Mouse (Mus musculus) kidney, postnatal 0 days (tissue): ENCODE data around the gene Mcu. TPM values are rescaled to one million over a fixed set of nuclear protein-coding genes. Genes with fewer than 3 reads are reported as not detected.

Experiments
- ATAC-seq: fragments of 200-750 bp; cut with Nextera tagmentation; replicated peaks from 2 replicates; pipeline ENCODE4 v1.8.0; 2017; ENCODE audit warnings: low read depth, moderate number of reproducible peaks, moderate TSS enrichment, moderate library complexity; ENCODE audit not compliant: low FRiP score
- DNase-seq: peaks from one replicate; pipeline ENCODE4 v3.0.0-alpha.2; 2016; ENCODE audit warnings: low spot score
- H3K27ac ChIP-seq: fragments of 300-500 bp; sonication (generic); 2 replicates; pipeline ENCODE4 v1.5.1; 2014; ENCODE audit warnings: mild to moderate bottlenecking
- H3K27me3 ChIP-seq: fragments of 300-500 bp; sonication (generic); 2 replicates; pipeline ENCODE4 v1.6.1; 2014; ENCODE audit warnings: low read length, mixed read lengths; ENCODE audit not compliant: insufficient read depth
- H3K36me3 ChIP-seq: fragments of 300-500 bp; sonication (generic); 2 replicates; pipeline ENCODE4 v1.6.1; 2014; ENCODE audit warnings: low read length, mixed read lengths; ENCODE audit not compliant: insufficient read depth
- H3K4me1 ChIP-seq: fragments of 300-500 bp; sonication (generic); replicated peaks from 2 replicates; pipeline ENCODE4 v1.6.1; 2014; ENCODE audit warnings: antibody characterized with exemption, low read length, mixed read lengths; ENCODE audit not compliant: insufficient read depth
- H3K4me2 ChIP-seq: fragments of 300-500 bp; sonication (generic); 2 replicates; pipeline ENCODE4 v1.6.1; 2014; ENCODE audit warnings: mild to moderate bottlenecking, low read length, moderate library complexity, mixed read lengths
- H3K4me3 ChIP-seq: fragments of 300-500 bp; sonication (generic); replicated peaks from 2 replicates; pipeline ENCODE4 v1.5.1; 2014; ENCODE audit warnings: low read depth, low read length
- H3K9ac ChIP-seq: fragments of 300-500 bp; sonication (generic); 2 replicates; pipeline ENCODE4 v1.6.1; 2014; ENCODE audit warnings: low read depth, low read length
- H3K9me3 ChIP-seq: fragments of 300-500 bp; sonication (generic); replicated peaks from 2 replicates; pipeline ENCODE4 v1.6.1; 2016; ENCODE audit warnings: low read length, inconsistent platforms, mixed read lengths
- CTCF ChIP-seq: IDR thresholded peaks from 2 replicates; pipeline ENCODE4 v1.5.1; 2016; ENCODE audit warnings: antibody characterized with exemption, low read depth, mild to moderate bottlenecking, moderate library complexity
- WGBS: fragments of 180-500 bp; shearing (Covaris S2); extraction: QIAGEN DNeasy Blood & Tissue Kit; methylation state at CpG from one replicate; pipeline ENCODE4 v1.1.7; 2014; 5-methylcytosine and 5-hydroxymethylcytosine counted together
- polyA plus RNA-seq: library from polyadenylated mRNA; unstranded; fragments of >200 nt; fragmentation: Nextera tagmentation; extraction: Ambion mirVana; gene quantifications from 2 replicates; pipeline ENCODE4 v1.2.1, GENCODE M21; 2015

The Mcu gene
- polyA plus RNA-seq: 36.5 and 40.2 TPM in 2 replicates

GRCm38 (mm10) chr10:59616522-59616921 lies at the start of gene Mcu:
Mcu (minus strand) TSS chr10:59616692.
- under 1% methylated on average over 36 of the region's 36 CpGs for WGBS
- Histone ChIP-seq H3K9me3 (no peaks in the 10 kb centered on the region), H3K4me3 (peak within 1 kb of the TSS; percentile 70), H3K36me3 (no peaks in the 10 kb centered on the region), H3K4me2 (peak within 1 kb of the TSS; percentile 67), H3K4me1 (no peaks in the 10 kb centered on the region), H3K27me3 (no peaks in the 10 kb centered on the region), H3K9ac (peak within 1 kb of the TSS; percentile 76), H3K27ac (peak within 1 kb of the TSS; percentile 65)
- TF ChIP-seq CTCF: no peak
- DNase-seq (peak; percentile 98), ATAC-seq (peak; percentile 100)

DNA sequence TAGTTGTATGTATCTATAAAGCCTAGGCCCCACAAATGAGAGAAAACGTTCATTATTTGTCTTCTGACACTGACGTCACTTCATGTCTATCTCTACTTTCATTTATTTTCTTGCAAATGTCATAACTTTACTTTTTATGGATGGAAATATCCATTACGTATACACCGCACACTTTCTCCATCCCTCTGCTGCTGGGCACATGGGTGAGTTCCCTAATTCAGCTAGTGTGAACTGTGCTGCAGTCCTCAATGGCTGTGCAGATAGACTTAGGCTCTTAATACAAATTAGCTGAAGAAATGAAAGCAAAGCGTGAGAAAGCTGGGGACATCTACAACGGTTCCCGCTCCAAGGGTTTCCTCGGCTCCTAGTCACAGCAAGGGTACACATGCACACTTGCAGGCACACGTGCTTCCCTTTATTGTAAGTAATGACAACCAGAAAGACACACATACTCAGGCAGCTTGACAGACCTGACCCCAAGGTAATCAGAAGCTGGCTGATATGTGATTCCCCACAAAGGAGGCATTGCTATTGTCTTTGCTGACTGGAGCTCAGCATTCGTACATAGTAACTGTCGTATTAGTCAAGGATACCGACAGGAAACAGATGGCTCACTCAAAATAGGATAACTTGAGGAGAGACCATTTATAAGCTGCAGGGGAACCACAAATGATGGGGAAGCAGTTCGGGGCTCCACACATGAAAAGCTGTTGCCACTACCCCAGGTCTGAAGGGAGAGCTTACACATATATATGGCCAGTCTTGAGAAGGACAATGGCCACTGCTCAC lies 49.2 kb upstream of the Mcu start:
- H3K4me2 ChIP-seq: no peak overlapping the region
- peak; percentile 15 for DNase-seq
- no peaks in the 10 kb centered on the region for H3K4me1 ChIP-seq
- no peaks in the 10 kb centered on the region for H3K27me3 ChIP-seq
- no peak overlapping the region for H3K9ac ChIP-seq
- no peaks in the 10 kb centered on the region for H3K36me3 ChIP-seq
- no peak for TF ChIP-seq CTCF
- WGBS: 71% methylated on average over 13 of the region's 13 CpGs
- H3K4me3 ChIP-seq: no peak overlapping the region
- ATAC-seq: no peak
- H3K9me3 ChIP-seq: no peaks in the 10 kb centered on the region
- H3K27ac ChIP-seq: no peak overlapping the region

- ATAC-seq: no peak
Observed at GRCm38 (mm10) chr10:59664765-59665164, 48.3 kb upstream of the Mcu start.

GRCm38 (mm10) chr10:59656799-59657198 lies 40.3 kb upstream of the Mcu start:
- Histone ChIP-seq H3K4me2 (no peak overlapping the region), H3K27ac (no peak overlapping the region), H3K36me3 (no peaks in the 10 kb centered on the region), H3K4me3 (no peak overlapping the region), H3K9ac (no peak overlapping the region), H3K4me1 (no peaks in the 10 kb centered on the region), H3K27me3 (no peaks in the 10 kb centered on the region), H3K9me3 (no peaks in the 10 kb centered on the region; the same call in 1 of the 2 replicates)
- no peak for DNase-seq
- TF ChIP-seq CTCF: no peak
- 76% methylated on average over 13 of the region's 13 CpGs for WGBS
- ATAC-seq: no peak

More at GRCm38 (mm10) chr10:59664765-59665164, 48.3 kb upstream of the Mcu start:
- H3K36me3 ChIP-seq: no peaks in the 10 kb centered on the region
- no peak for TF ChIP-seq CTCF
- no peak overlapping the region for H3K9ac ChIP-seq
- no peaks in the 10 kb centered on the region for H3K27me3 ChIP-seq
- no peak overlapping the region for H3K27ac ChIP-seq
- no peaks in the 10 kb centered on the region for H3K4me1 ChIP-seq
- no peak overlapping the region for H3K4me3 ChIP-seq
- DNase-seq: no peak
- no peaks in the 10 kb centered on the region for H3K9me3 ChIP-seq
- H3K4me2 ChIP-seq: no peak overlapping the region
- WGBS: 40% methylated on average over 2 of the region's 2 CpGs

DNA sequence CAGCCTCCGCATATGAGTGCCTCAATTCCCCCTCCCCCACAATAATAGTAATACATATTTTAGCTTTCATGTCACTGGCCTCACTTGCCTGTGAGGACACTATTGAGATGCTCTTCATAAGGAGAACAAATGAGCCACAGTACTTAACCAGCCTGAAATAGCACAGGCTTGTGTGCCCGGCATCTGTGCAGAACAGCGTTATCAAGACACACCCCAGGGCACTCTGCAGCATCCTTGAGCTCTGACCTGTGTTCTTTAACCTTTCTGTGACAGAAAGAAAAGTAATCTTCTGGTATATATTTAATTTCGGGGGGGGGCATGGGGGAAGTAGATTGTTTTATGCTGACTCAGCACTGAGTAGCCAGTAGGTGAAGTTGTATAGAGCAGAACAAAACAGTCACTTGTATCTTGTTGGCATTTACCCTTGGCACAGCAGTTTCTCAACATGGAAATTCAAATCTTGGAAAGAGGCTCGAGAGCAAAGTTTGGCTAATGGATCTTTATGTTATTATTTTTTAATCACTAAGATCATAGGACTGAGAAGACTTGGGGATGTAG lies 30.4 kb upstream of the Mcu start:
- Histone ChIP-seq H3K9me3 (no peaks in the 10 kb centered on the region), H3K4me3 (no peak overlapping the region), H3K27me3 (no peaks in the 10 kb centered on the region), H3K9ac (no peak overlapping the region), H3K27ac (no peak overlapping the region), H3K4me2 (no peak overlapping the region), H3K4me1 (no peaks in the 10 kb centered on the region), H3K36me3 (no peaks in the 10 kb centered on the region)
- WGBS: 86% methylated on average over 5 of the region's 5 CpGs
- DNase-seq (no peak), ATAC-seq (no peak)
- TF ChIP-seq CTCF: no peak

DNA sequence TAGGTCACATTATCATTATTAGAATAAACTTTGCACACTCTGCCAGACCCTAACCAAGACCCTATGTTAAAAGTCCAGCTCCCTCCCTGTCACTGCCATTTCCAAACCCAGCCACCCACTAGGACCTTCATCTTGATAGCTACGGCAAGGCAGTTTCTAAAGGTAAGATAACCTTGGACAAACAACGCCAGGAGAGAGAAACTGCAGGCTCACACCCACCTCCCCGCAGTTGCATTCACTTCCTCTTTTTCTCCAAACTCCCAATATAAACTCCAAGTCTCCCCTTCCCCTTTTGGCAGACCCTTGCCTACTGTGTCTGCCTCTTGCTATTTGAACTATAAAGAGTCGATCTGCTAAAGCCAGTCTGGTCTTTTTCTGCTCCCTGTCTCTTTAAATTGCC lies 28.7 kb upstream of the Mcu start:
- Histone ChIP-seq H3K27me3 (no peaks in the 10 kb centered on the region), H3K4me1 (no peaks in the 10 kb centered on the region), H3K9ac (no peak overlapping the region), H3K4me2 (no peak overlapping the region), H3K4me3 (no peak overlapping the region), H3K36me3 (no peaks in the 10 kb centered on the region), H3K9me3 (no peaks in the 10 kb centered on the region), H3K27ac (no peak overlapping the region)
- no peak for TF ChIP-seq CTCF
- DNase-seq (no peak), ATAC-seq (no peak)
- 80% methylated on average over 4 of the region's 4 CpGs for WGBS
